Mouse (Mus musculus) testis, adult 2 months (tissue): ENCODE results near the gene Fam168b.

Source experiments
- CTCF ChIP-seq: fragments of 200-500 bp; IDR thresholded peaks from 2 replicates; pipeline ENCODE4 v1.5.1; 2012; ENCODE audit warnings: low read depth, mild to moderate bottlenecking, inconsistent platforms, low read length, moderate library complexity; ENCODE audit not compliant: control insufficient read depth, insufficient read depth, insufficient replicate concordance
- POLR2A ChIP-seq: fragments of 200-500 bp; IDR thresholded peaks from 2 replicates; pipeline ENCODE4 v1.6.1; 2012; ENCODE audit warnings: low read depth, mild to moderate bottlenecking, inconsistent platforms, low read length, moderate library complexity; ENCODE audit not compliant: control insufficient read depth

GRCm38 (mm10) chr1:34828528-34829294 is 14.2 kb downstream of the Fam168b start:
- TF ChIP-seq CTCF: no peak
- TF ChIP-seq POLR2A: no peak
